Mouse (Mus musculus): ENCODE measurements at regions not wholly inside any gene's neighbourhood (a gene's known extent, or its start where the extent isn't known, plus 50 kb on each side); places are given as distances from the start of the nearest gene placed in this dataset.

- no peak for TF ChIP-seq CTCF (IDR thresholded peaks at IDR 0.05; ENCODE audit: borderline replicate concordance, control insufficient read depth, extremely low read depth, insufficient read depth, low read length, poor library complexity)
- no peak for TF ChIP-seq POLR2A (IDR thresholded peaks at IDR 0.05; ENCODE audit: control insufficient read depth, extremely low read depth, insufficient read depth, low read length, poor library complexity)
Observed at GRCm38 (mm10) chr12:77752181-77752580, 441.9 kb upstream of the Gm6657 start.
